Mouse (Mus musculus) thymus, postnatal 25 days (tissue): ENCODE data around the gene Fmnl3.
"Not testable (repeated sequence)": the region's sequence is repeated elsewhere in the genome, so short reads cannot be mapped to it uniquely, and the experiment has no call there.

ENCODE experiments used
- DNase-seq: peaks from one replicate; pipeline ENCODE4 v3.0.0; 2022

Gene Fmnl3

GRCm38 (mm10) chr15:99386796-99387195 is 16.5 kb upstream of the Fmnl3 start:
- DNase-seq: no peak

DNA sequence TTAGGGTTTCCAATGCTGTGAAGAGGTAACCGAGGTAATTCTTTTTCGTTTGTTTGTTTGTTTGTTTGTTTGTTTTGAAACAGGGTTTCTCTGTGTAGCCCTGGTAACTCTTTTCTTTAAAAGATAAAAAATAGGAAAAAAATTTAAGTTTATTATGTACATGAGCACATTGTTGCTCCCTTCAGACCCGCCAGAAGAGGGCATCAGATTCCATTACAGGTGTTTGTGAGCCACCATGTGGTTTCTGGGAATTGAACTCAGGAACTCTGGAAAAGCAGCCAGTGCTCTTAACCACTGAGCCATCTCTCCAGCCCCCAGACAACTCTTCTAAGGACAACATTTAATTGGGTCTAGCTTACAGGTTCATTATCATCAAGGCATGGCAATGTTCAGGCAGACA is 15.8 kb upstream of the Fmnl3 start:
- not testable (repeated sequence) for DNase-seq

DNA sequence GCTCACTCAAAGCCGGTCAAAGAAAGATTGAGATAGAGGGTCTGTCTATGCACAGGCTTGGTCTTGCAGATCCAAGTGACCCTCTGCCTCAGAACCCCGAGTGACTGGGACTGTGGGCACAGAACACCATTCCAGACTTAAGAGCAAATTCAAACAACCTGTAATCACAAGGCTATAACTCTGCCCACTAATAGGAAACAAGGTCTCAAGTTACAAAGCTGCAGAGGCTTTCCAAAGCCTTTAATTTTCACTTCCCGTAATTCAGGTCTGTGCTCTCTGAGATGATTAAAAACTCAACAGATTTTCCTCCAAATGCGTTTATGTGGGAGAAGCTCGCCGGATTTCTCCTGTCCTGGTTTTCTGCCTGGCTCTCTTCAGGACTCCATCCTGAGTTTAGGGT is 13.8 kb upstream of the Fmnl3 start:
- DNase-seq: no peak

GRCm38 (mm10) chr15:99382893-99383292 is 12.6 kb upstream of the Fmnl3 start:
- DNase-seq: no peak

DNA sequence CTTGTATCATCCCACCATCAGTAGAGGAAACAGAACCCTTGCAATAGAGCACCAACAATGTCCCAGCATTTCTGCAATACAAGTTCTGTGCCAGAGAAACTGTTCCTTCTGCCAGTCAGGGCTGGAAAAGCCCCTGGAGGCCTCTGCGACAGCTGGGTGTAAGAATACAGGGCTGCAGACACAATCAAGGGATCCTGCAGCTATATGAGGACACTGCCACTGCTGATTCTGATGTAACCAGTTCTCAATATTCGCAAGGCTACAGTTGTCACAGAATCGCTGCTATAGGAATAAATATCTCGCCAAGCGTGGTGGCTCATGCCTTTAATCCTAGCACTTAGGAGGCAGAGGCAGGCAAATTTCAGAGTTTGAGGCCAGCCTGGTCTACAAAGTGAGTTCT is 6.0 kb upstream of the Fmnl3 start:
- no peak for DNase-seq

GRCm38 (mm10) chr15:99375581-99375980 is 5.3 kb upstream of the Fmnl3 start:
- no peak for DNase-seq

GRCm38 (mm10) chr15:99375036-99375435 is 4.8 kb upstream of the Fmnl3 start:
- no peak for DNase-seq

- DNase-seq: no peak
Measured at GRCm38 (mm10) chr15:99372761-99373160, 2.5 kb upstream of the Fmnl3 start.

DNA sequence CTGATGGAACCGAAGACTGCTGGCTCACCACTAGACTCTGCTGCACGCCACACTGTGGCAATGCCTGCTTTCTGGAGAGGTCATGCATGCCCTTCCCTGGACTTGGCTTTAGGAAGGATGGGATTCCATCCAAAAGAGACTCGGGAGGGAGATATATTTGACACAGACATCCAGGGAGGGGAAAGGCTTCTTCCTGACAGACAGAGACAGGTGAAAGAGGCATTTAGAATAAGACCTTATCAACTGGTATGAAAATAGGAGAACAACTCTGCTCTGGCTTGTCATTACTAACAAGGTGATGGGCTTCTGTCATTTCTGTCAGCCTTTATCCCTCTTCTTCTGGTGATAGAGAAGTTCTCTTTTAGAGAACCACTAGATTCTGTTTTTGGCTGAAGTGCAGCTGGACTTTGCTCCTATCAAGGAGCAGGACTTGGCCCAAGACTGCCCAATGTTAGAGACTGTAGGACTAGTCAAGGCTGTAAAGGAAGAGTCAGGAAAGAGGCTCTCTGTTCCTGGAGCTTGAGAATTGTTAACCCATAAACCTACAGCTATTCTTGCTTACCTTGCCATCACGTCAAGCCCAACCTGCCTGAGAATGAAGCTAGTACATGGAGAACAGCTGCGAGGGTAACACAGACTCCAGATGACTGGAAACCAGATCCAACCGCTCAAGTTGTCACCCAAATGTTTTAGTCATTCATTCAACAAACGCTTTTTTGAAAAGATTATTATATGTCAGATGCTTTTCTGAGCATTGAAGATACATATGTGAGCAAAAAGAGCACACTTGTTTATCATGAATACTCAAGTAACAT is 1.5 kb upstream of the Fmnl3 start:
- DNase-seq: no peak

- no peak for DNase-seq
Measured at GRCm38 (mm10) chr15:99369391-99370171, 701 bp downstream of the Fmnl3 start.

DNA sequence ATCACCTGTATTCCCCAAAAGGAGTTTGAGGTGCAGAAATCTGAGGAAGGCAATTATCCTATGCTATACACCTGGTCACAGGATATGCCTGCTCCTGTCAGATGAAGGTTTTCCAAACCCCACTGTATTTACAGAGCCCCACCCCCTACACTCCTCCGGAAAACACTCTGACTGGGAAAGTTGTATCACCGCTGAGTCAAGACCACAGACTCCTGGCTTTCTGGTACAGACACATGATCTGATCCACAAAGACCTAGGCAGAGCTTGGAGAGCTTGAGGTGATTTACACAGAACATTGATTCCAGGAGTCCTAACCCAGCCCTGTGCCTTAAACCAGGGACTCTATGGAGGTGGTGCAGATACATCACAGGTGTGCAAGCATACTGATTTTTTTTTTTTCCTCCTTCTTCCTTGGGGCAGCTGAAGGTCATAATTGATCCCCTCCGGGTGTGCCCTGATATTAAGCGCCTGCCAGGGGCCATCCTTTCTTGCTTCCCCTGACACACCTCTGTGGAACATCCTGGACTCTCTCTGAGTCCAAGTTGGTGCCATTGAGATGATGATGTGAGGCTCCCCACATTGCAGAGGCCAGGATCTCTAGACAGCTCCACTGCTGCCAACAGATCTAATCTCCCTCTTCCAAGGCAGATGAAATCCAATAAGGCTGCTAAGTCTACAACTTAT is 1.6 kb downstream of the Fmnl3 start:
- no peak for DNase-seq

DNA sequence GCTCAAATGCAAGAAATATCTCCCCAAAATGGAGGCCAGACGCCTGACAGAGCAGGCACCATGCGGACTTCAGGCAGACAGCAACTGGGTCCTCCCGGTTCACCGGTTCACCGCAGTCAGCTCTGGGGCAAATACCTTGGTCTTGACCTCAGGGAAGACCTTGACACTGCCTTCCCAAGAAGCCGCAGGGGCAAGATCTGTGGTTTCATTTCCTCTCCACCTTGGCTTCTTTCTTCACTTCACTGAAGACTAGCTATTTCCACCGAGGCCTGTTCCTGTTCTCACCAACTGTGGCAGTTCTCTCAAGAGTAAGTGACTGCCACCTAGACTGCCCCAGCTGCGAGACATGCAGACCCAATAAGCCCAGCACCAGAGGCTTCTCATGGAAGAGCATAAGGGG is 5.4 kb downstream of the Fmnl3 start:
- peak; percentile 63 for DNase-seq

GRCm38 (mm10) chr15:99364022-99364530 is 6.2 kb downstream of the Fmnl3 start:
- no peak for DNase-seq

GRCm38 (mm10) chr15:99358952-99359351 is 11.3 kb downstream of the Fmnl3 start:
- no peak for DNase-seq

DNA sequence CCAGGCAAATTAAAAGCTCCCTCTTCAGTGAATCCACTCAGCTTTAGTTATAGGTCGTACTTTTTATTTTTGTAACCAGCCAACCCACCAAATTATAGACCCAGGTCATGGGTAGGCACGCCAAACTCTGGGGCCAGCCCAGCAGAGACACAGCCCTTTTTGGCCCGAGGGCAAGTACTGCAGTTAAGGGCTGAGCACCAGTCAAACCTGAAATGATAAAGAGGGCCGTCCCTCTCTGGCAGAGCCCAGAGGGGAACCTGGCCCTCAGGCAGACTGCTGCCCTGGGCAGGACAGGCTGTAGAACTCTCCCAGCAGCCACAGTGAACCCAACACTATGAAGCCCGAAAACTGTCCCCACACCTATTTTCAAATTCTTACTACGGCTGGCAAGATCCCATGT is 13.8 kb downstream of the Fmnl3 start:
- DNase-seq: no peak

DNA sequence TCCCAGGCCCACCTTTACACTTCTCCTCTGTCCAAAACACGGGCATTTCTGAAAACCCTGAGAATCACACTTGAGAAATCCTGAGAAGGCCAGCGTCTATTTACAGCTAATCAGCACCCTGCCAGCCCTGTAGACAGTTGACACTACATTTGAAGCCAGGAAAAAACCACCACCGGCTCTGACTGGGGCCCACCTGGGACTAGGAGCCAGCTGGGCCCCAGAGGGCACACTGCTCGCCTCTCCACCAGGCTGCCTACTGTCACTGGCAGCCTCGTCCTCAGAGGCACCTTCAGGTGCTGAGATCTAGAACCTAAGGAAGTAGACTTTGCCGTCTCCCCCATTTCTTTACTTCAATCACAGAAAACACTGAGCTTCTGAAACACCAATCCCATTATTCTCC is 14.6 kb downstream of the Fmnl3 start:
- DNase-seq: peak; percentile 70

- no peak for DNase-seq
Measured at GRCm38 (mm10) chr15:99352306-99352705, 18.0 kb downstream of the Fmnl3 start.

DNA sequence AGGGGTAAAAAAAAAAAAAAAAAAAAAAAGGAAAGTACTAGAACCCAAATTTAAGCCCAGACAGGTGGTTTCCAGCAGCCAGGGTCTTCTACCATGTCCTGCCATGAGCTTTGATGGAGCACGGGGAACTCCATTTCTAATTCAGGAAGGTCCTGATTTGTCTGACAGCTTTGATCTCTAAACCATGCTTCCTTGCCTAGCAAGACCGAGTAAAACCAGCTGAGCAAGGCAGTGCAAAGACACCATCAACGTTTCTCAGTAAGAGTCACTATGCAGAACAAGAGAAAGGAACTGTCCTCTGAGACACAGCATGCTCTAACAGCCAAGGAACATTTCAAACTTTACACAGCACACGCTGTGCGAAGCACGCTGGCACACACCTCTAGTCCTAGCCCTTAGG is 18.7 kb downstream of the Fmnl3 start:
- DNase-seq: no peak

DNA sequence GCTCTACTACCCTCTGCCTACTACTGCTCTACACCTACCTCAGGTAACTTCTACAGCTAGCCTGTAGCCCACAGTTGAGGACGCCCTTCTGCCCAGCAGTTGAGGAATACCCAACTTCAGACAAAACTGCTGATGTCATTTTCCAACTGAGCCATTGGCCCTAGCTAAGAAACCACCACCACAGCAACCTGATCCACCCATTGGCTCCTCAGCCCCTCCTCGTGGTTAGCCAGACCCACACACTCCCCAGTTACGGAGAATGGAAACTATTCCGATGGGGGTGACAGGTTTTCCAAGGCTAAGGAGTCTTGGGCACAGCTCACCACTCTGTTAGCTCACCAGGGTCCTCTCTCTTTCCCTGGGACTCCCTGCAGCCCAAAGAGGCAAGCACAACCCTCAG is 25.3 kb downstream of the Fmnl3 start:
- no peak for DNase-seq

GRCm38 (mm10) chr15:99344148-99344870 is 26.0 kb downstream of the Fmnl3 start:
- no peak for DNase-seq

DNA sequence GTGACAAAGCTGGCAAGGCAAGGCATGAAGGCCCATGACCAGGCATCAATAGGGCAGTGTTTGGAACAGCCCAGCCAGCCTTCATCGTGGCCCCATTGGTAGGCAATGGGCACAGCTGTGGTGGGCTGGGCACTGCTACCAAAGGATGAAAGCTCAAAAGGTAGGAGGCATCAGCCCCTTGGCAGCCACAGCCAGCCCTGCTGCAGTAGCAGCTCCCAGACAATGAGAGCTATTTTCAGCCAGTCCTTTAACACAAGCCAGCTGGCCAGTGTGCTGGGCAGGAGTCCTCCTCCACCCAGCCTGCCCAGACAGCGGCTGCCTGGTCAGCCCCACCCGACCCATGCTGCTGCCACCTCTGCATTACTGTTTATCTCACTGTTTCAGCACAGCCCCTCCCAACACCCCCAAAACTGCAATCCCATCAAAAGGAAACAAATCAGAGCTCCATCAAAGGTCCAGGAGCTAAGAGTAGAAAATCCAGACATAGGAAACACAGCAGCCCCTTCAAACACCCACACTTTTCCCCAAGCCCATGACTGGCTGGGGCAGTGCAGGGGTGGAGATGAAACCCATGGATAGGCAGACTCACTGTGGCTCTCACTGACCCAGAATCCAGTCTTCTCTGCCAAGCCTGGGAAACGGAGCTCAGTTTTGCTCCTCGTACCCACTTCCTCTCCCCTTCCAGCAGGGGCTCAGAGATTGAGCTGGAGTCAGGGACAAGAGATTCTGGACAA is 26.7 kb downstream of the Fmnl3 start:
- DNase-seq: no peak
